Mouse (Mus musculus): Measurements from ENCODE around the gene D6Wsu163e.

The D6Wsu163e gene

GRCm38 (mm10) chr6:127006551-127006950 lies 66.8 kb downstream of the D6Wsu163e start:
- DNase-seq (ENCODE audit: low spot score in 2 of 2), result no peak

GRCm38 (mm10) chr6:127010021-127010420 lies 70.3 kb downstream of the D6Wsu163e start:
- DNase-seq (ENCODE audit: low spot score in 2 of 2), result no peak

DNA sequence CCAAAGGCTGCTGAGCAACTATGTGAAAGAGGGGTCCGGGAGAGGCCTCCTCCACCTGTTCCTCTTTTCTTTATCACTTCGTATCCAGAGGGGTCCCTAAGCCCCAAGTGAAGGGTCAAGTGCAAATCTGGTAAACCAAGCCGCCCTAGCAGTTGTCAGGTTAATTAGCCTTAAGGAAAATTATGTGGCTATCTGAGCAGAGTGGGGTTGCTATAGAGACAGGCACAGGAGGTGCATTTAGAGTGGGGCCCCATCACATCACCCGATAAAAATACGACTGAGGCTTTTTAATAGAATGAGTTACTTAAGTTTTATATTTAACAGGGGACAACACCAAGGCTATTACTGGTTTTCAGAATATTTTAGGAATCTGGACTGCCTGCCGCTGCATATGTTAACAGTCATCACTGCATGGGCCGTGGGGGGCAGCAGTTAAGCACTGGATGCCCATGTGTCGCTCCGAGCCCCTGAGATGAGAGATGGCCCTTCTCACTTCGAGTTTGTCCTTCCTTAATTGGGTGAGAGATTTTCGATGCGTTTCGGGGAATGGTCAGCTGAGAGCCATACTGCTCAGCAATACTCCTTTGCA lies 72.3 kb downstream of the D6Wsu163e start:
- no peak for DNase-seq (ENCODE audit: low spot score in 2 of 2)

- DNase-seq (ENCODE audit: low spot score in 2 of 2), result no peak
Observed at GRCm38 (mm10) chr6:127014906-127015770, 75.4 kb downstream of the D6Wsu163e start, which contains the start of gene Fgf6. TSS of gene Fgf6 (plus strand) at chr6:127015586.

DNA sequence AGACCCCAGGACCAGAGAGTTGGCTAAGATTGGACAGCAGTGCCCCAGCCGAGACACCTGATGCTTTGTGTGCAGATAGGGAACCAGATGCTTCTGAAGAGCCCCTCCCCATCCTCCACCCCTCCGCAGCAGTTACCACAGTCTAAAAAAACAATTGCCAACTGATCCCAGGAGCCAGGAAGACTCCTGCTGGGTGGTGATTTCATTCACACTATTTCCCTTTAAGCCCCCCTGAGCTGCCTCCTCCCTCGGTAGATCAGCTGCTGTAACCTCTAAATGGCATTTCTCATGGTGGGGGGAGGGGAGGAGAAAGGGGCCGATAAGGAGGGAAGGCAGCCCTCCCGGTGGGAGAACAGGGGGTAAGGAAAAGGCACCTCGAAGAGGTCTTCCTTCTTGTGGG lies 79.5 kb downstream of the D6Wsu163e start:
- no peak for DNase-seq (ENCODE audit: low spot score in 2 of 2)

- DNase-seq (ENCODE audit: low spot score in 2 of 2), result no peak
Observed at GRCm38 (mm10) chr6:127020431-127020830, 80.7 kb downstream of the D6Wsu163e start.

- no peak for DNase-seq (ENCODE audit: low spot score in 2 of 2)
Observed at GRCm38 (mm10) chr6:127024836-127025235, 85.1 kb downstream of the D6Wsu163e start.
